Mouse (Mus musculus): Measurements from ENCODE around the gene Cldn4. TPM values are rescaled to one million over a fixed set of nuclear protein-coding genes. Genes with fewer than 3 reads are reported as not detected.
A peak's percentile ranks its signal among the peaks of the same experiment; 100 is the strongest.
"Not testable (repeated sequence)": the region's sequence is repeated elsewhere in the genome, so short reads cannot be mapped to it uniquely, and the experiment has no call there.

Cldn4 gene
- polyA plus RNA-seq, 1 experiment from 2014 or later, result 59.1 TPM

DNA sequence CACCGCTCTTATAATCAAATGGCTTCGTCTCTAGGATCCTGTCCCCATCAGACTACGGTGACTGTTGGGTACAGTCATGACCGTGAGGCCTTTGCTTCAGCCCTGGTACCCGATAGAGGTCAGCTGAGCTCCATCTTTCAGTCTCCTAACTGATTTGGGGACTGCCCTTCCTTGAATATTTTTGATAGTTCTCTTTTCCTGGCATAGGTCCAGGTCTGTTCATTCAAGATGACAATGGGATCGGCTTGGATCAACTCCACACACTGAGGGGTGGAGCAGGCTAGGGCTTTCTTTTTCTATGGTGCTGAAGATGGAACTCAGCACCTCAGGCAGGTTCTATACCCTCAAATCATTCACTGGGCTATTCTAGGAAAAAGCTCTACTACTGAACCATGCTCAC lies 10.7 kb downstream of the Cldn4 start:
- 91% methylated on average over 6 of the region's 6 CpGs for WGBS
- ATAC-seq (replicated peaks; ENCODE audit: low FRiP score, low read depth) (no peak), DNase-seq (ENCODE audit: low spot score) (no peak)
- Histone ChIP-seq H3K4me2 (ENCODE audit: low read length) (no peak overlapping the region), H3K36me3 (ENCODE audit: insufficient read depth, low read length) (peaks cover 8% of the 10 kb centered on the region; the same call in 1 of the 2 replicates), H3K4me1 (replicated peaks; ENCODE audit: insufficient read depth, low read length) (no peaks in the 10 kb centered on the region), H3K27me3 (ENCODE audit: insufficient read depth, low read length) (no peaks in the 10 kb centered on the region), H3K4me3 (replicated peaks; ENCODE audit: low read depth, low read length) (no peak overlapping the region), H3K9me3 (replicated peaks; ENCODE audit: low read length) (no peaks in the 10 kb centered on the region), H3K9ac (ENCODE audit: low read depth, low read length) (no peak overlapping the region), H3K27ac (no peak overlapping the region)
- TF ChIP-seq CTCF (IDR thresholded peaks at IDR 0.05; ENCODE audit: low read depth), result no peak

DNA sequence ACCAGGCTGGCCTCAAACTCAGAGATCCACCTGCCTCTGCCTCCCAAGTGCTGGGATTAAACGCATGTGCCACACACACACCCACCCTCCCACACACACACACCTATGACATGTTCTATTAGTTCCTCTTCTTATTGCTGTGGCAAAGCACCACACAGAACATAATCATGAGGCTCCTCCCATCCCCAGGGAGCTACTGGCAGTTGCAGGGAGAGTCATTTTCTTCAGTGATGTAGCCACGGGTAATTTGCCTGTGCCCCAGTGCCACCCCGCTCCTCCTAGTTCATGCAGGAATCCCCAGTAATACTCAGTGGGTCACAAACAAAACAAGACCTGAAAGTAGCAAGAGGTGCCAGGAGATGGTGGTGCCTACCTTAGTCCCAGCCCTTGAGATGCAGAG lies 12.1 kb downstream of the Cldn4 start:
- H3K9me3 ChIP-seq (replicated peaks; ENCODE audit: low read length), result no peaks in the 10 kb centered on the region
- ATAC-seq (replicated peaks; ENCODE audit: low FRiP score, low read depth) (no peak), DNase-seq (ENCODE audit: low spot score) (no peak)
- H3K4me3 ChIP-seq (replicated peaks; ENCODE audit: low read depth, low read length), result no peak overlapping the region
- no peak overlapping the region for H3K27ac ChIP-seq
- no peaks in the 10 kb centered on the region for H3K27me3 ChIP-seq (ENCODE audit: insufficient read depth, low read length)
- TF ChIP-seq CTCF (IDR thresholded peaks at IDR 0.05; ENCODE audit: low read depth), result no peak
- H3K9ac ChIP-seq (ENCODE audit: low read depth, low read length), result no peak overlapping the region
- H3K36me3 ChIP-seq (ENCODE audit: insufficient read depth, low read length), result peaks cover 8% of the 10 kb centered on the region; the same call in 1 of the 2 replicates
- no peak overlapping the region for H3K4me2 ChIP-seq (ENCODE audit: low read length)
- 90% methylated on average over 3 of the region's 3 CpGs for WGBS
- no peaks in the 10 kb centered on the region for H3K4me1 ChIP-seq (replicated peaks; ENCODE audit: insufficient read depth, low read length)

DNA sequence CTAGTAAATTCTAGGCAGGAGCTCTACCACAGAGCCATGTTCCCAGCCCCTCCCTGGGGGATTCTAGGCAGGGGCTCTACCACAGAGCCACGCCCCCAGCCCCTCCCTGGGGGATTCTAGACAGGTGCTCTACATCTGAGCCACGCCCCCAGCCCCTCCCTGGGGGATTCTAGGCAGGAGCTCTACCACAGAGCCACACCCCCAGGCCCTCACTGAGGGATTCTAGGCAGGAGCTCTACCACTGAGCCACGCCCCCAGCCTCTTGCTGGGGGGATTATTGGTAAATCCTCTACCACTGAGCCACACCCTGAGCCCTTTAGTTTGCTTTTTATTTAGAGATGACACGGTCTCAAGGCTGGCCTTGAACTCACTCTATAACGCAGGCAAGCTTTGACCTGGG lies 13.0 kb downstream of the Cldn4 start:
- not testable (repeated sequence) for H3K27ac ChIP-seq; H3K9me3 ChIP-seq (replicated peaks; ENCODE audit: low read length); DNase-seq (ENCODE audit: low spot score); H3K4me3 ChIP-seq (replicated peaks; ENCODE audit: low read depth, low read length); H3K4me2 ChIP-seq (ENCODE audit: low read length); H3K27me3 ChIP-seq (ENCODE audit: insufficient read depth, low read length); ATAC-seq (replicated peaks; ENCODE audit: low FRiP score, low read depth); H3K36me3 ChIP-seq (ENCODE audit: insufficient read depth, low read length); H3K9ac ChIP-seq (ENCODE audit: low read depth, low read length); H3K4me1 ChIP-seq (replicated peaks; ENCODE audit: insufficient read depth, low read length)
- WGBS, result 94% methylated on average over 5 of the region's 5 CpGs

DNA sequence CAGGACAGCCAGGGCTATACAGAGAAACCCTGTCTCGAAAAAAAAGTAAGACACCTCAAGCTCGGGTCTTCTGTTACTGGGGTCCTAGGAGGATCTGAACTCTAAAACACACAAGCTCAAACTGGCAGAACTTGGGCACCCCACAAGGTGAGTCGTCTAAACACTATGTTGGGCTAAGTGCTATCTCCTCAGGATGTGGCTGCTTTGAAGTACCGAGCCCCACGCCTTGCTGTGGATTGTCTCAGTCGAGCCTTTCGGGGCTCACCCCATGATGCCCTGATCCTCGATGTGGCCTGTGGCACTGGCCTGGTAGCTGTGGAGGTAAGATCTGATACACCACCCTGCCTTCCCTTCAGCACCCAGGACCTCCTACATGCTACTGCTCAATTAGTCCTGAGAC lies 13.5 kb downstream of the Cldn4 start:
- no peak for ATAC-seq (replicated peaks; ENCODE audit: low FRiP score, low read depth)
- peaks cover 8% of the 10 kb centered on the region; the same call in 1 of the 2 replicates for H3K36me3 ChIP-seq (ENCODE audit: insufficient read depth, low read length)
- H3K27ac ChIP-seq, result no peak overlapping the region
- TF ChIP-seq CTCF (IDR thresholded peaks at IDR 0.05; ENCODE audit: low read depth), result no peak
- H3K9ac ChIP-seq (ENCODE audit: low read depth, low read length), result no peak overlapping the region
- no peaks in the 10 kb centered on the region for H3K4me1 ChIP-seq (replicated peaks; ENCODE audit: insufficient read depth, low read length)
- no peak overlapping the region for H3K4me3 ChIP-seq (replicated peaks; ENCODE audit: low read depth, low read length)
- H3K27me3 ChIP-seq (ENCODE audit: insufficient read depth, low read length), result no peaks in the 10 kb centered on the region
- WGBS, result 91% methylated on average over 8 of the region's 8 CpGs
- no peaks in the 10 kb centered on the region for H3K9me3 ChIP-seq (replicated peaks; ENCODE audit: low read length)
- DNase-seq (ENCODE audit: low spot score), result no peak
- peak overlapping the region; percentile 79; the same call in 1 of the 2 replicates for H3K4me2 ChIP-seq (ENCODE audit: low read length)

DNA sequence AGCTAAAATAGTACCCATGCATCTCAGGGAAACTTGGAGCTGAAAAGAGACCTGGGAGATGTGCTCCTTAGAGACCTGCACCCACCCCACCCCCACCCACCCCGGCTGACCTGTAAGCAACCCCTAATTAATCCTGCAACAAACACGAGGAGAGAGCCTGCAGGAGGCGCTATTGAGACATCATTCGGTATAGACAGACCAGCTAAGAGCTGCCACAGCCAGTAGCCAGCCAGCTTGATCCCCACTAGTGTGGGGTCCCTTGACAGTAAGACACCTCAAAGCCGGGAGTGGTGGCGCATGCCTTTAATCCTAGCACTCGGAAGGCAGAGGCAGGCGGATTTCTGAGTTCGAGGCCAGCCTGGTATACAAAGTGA lies 13.8 kb downstream of the Cldn4 start:
- Histone ChIP-seq H3K4me2 (ENCODE audit: low read length) (peak overlapping the region; percentile 79), H3K9me3 (replicated peaks; ENCODE audit: low read length) (no peaks in the 10 kb centered on the region), H3K4me1 (replicated peaks; ENCODE audit: insufficient read depth, low read length) (no peaks in the 10 kb centered on the region), H3K4me3 (replicated peaks; ENCODE audit: low read depth, low read length) (peak overlapping the region; percentile 63), H3K27ac (peak overlapping the region; percentile 87), H3K9ac (ENCODE audit: low read depth, low read length) (peak overlapping the region; percentile 68), H3K36me3 (ENCODE audit: insufficient read depth, low read length) (peaks cover 8% of the 10 kb centered on the region; the same call in 1 of the 2 replicates), H3K27me3 (ENCODE audit: insufficient read depth, low read length) (no peaks in the 10 kb centered on the region)
- ATAC-seq (replicated peaks; ENCODE audit: low FRiP score, low read depth) (peak; percentile 55), DNase-seq (ENCODE audit: low spot score) (peak; percentile 65)
- WGBS, result 47% methylated on average over 9 of the region's 9 CpGs
- peak; percentile 57 for TF ChIP-seq CTCF (IDR thresholded peaks at IDR 0.05; ENCODE audit: low read depth)

DNA sequence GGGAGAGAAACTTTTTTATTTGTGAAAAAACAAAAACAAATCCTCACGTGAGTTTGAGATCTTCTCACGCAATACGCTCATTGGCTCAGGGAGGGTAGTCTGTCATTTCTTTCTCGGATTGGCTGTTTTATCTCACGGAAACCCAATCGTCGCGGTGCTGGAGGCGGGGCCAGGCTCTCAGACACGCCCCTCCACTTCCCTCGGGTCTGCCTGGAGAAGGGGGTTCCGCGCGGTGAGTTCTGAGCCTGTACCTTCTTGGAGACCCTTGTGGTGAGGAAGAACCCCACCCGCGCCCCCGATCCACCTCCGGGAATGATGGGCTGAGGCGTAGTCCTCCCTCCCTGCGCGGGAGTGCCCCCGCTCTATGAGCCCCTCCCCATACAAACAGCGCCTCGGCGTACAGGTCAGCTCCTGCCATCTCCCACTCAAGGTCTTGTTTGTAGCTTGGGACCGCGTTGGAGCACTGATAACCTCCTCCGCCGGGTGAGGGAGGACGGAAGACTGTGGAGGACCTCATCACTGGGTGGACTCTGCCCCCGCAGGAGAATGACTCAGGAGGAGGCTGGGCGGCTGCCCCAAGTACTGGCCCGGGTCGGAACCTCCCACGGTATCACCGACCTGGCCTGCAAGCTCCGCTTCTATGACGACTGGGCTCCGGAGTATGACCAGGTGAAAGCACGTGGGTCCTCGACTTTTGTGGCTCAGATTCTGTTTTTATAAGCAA lies 14.4 kb downstream of the Cldn4 start, which contains the start of gene Mettl27:
Mettl27 (plus strand) TSS at position 190 of the 724 bp plus-strand sequence.
- Histone ChIP-seq H3K4me3 (replicated peaks; ENCODE audit: low read depth, low read length) (peak within 1 kb of the TSS; percentile 63), H3K27ac (peak within 1 kb of the TSS; percentile 87), H3K4me1 (replicated peaks; ENCODE audit: insufficient read depth, low read length) (no peaks in the 10 kb centered on the region), H3K9ac (ENCODE audit: low read depth, low read length) (peak within 1 kb of the TSS; percentile 68), H3K9me3 (replicated peaks; ENCODE audit: low read length) (no peaks in the 10 kb centered on the region), H3K36me3 (ENCODE audit: insufficient read depth, low read length) (peaks cover 8% of the 10 kb centered on the region; the same call in 1 of the 2 replicates), H3K4me2 (ENCODE audit: low read length) (peak within 1 kb of the TSS; percentile 79), H3K27me3 (ENCODE audit: insufficient read depth, low read length) (no peaks in the 10 kb centered on the region)
- peak; percentile 98 for DNase-seq (ENCODE audit: low spot score)
- ATAC-seq (replicated peaks; ENCODE audit: low FRiP score, low read depth), result peak; percentile 91
- under 1% methylated on average over 41 of the region's 41 CpGs for WGBS
- no peak for TF ChIP-seq CTCF (IDR thresholded peaks at IDR 0.05; ENCODE audit: low read depth)

Measured in kidney, postnatal 0 days (tissue).